Mouse (Mus musculus): ENCODE data around the gene Cyp4f15. TPM values are rescaled to one million over a fixed set of nuclear protein-coding genes. Genes with fewer than 3 reads are reported as not detected.

Gene Cyp4f15
- total and polyA plus RNA-seq, 3 experiments, result not detected

- no peak overlapping the region for H3K27ac ChIP-seq (ENCODE audit: insufficient read depth, low read depth)
- no peak overlapping the region for H3K9ac ChIP-seq (ENCODE audit: insufficient read depth, low read depth)
- no peaks in the 10 kb centered on the region for H3K79me2 ChIP-seq (replicated peaks; ENCODE audit: control insufficient read depth, extremely low read depth, insufficient read depth, poor library complexity, severe bottlenecking)
- no peaks in the 10 kb centered on the region for H3K4me1 ChIP-seq (ENCODE audit: control insufficient read depth in 1 of 2, insufficient read depth in 2 of 2)
- peaks cover 16% of the 10 kb centered on the region for H3K27me3 ChIP-seq (replicated peaks)
- no peak for TF ChIP-seq EP300 (IDR thresholded peaks at IDR 0.05; ENCODE audit: low read length)
- no peak for TF ChIP-seq TCF12 (IDR thresholded peaks at IDR 0.05; ENCODE audit: low read depth, low read length)
- TF ChIP-seq USF2 (conservative IDR thresholded peaks at IDR 0.05; ENCODE audit: low read depth, low read length), result no peak
- no peak for TF ChIP-seq CHD1 (IDR thresholded peaks at IDR 0.05; ENCODE audit: low read depth, low read length)
- no peak for TF ChIP-seq SIN3A (IDR thresholded peaks at IDR 0.05; ENCODE audit: low read length)
- no peak for TF ChIP-seq MYC (IDR thresholded peaks at IDR 0.05; ENCODE audit: low read depth, low read length)
- no peak for TF ChIP-seq CHD2 (IDR thresholded peaks at IDR 0.05; ENCODE audit: low read length)
- no peak for TF ChIP-seq HCFC1 (IDR thresholded peaks at IDR 0.05; ENCODE audit: low read depth, low read length)
- no peak for TF ChIP-seq ETS1 (conservative IDR thresholded peaks at IDR 0.05; ENCODE audit: low read depth, low read length)
- TF ChIP-seq ZNF384 (IDR thresholded peaks at IDR 0.05; ENCODE audit: low read depth, low read length), result no peak
- TF ChIP-seq CTCF (conservative IDR thresholded peaks at IDR 0.05 in 1 of 2, IDR thresholded peaks at IDR 0.05 in 1 of 2; ENCODE audit: low read depth in 2 of 2, low read length in 2 of 2), result no peak
- no peak for TF ChIP-seq ELF1 (IDR thresholded peaks at IDR 0.05; ENCODE audit: low read depth, low read length)
- TF ChIP-seq E2F4 (IDR thresholded peaks at IDR 0.05; ENCODE audit: insufficient replicate concordance, low read depth, low read length), result no peak
- TF ChIP-seq RCOR1 (conservative IDR thresholded peaks at IDR 0.05; ENCODE audit: low read depth, low read length), result no peak
- TF ChIP-seq MXI1 (IDR thresholded peaks at IDR 0.05; ENCODE audit: low read depth, low read length), result no peak
- no peak for TF ChIP-seq MAX (IDR thresholded peaks at IDR 0.05; ENCODE audit: low read length)
- no peak for TF ChIP-seq PAX5 (IDR thresholded peaks at IDR 0.05; ENCODE audit: low read length)
- no peak for TF ChIP-seq MAFK (IDR thresholded peaks at IDR 0.05; ENCODE audit: insufficient replicate concordance, low read length)
- no peak for TF ChIP-seq SMC3 (IDR thresholded peaks at IDR 0.05; ENCODE audit: low read depth, low read length)
- no peak for TF ChIP-seq TBP (conservative IDR thresholded peaks at IDR 0.05; ENCODE audit: low read depth, low read length)
- DNase-seq (ENCODE audit: extremely low read depth), result no peak
- in situ Hi-C loops (cut with MboI; ENCODE audit: low pct_ligation_motif_present, low pct_unique_long_range_greater_than_20kb, low sequenced_read_pairs) (no loop called here), dilution Hi-C loops (cut with MboI; ENCODE audit: extremely low pct_ligation_motif_present, extremely low pct_unique_long_range_greater_than_20kb, low sequenced_read_pairs) (no loop called here)
- no peaks in the 10 kb centered on the region for H3K36me3 ChIP-seq (replicated peaks in 1 of 2; ENCODE audit: control insufficient read depth in 1 of 2, insufficient read depth in 1 of 2, low read length in 1 of 2)
- no peak overlapping the region for H3K4me3 ChIP-seq (replicated peaks in 1 of 3; ENCODE audit: low read depth in 2 of 3, low read length in 2 of 3, poor library complexity in 1 of 3)
- H3K9me3 ChIP-seq (replicated peaks; ENCODE audit: low read length), result no peaks in the 10 kb centered on the region
- H3K4me2 ChIP-seq (ENCODE audit: insufficient read depth, low read depth, poor library complexity, severe bottlenecking), result no peak overlapping the region
Measured at GRCm38 (mm10) chr17:32686722-32687121, 1.3 kb downstream of the Cyp4f15 start.

GRCm38 (mm10) chr17:32690959-32691358 lies 5.5 kb downstream of the Cyp4f15 start:
- Histone ChIP-seq H3K36me3 (replicated peaks in 1 of 2; ENCODE audit: control insufficient read depth in 1 of 2, insufficient read depth in 1 of 2, low read length in 1 of 2) (no peaks in the 10 kb centered on the region), H3K9me3 (replicated peaks; ENCODE audit: low read length) (no peaks in the 10 kb centered on the region), H3K79me2 (replicated peaks; ENCODE audit: control insufficient read depth, extremely low read depth, insufficient read depth, poor library complexity, severe bottlenecking) (no peaks in the 10 kb centered on the region), H3K27me3 (replicated peaks) (peaks cover 11% of the 10 kb centered on the region), H3K4me3 (replicated peaks in 1 of 3; ENCODE audit: low read depth in 2 of 3, low read length in 2 of 3, poor library complexity in 1 of 3) (no peak overlapping the region), H3K4me1 (ENCODE audit: control insufficient read depth in 1 of 2, insufficient read depth in 2 of 2) (peaks cover 0 to 2% of the 10 kb centered on the region in 2 experiments; a peak in 2 of 4 replicates), H3K27ac (ENCODE audit: insufficient read depth, low read depth) (no peak overlapping the region), H3K4me2 (ENCODE audit: insufficient read depth, low read depth, poor library complexity, severe bottlenecking) (no peak overlapping the region), H3K9ac (ENCODE audit: insufficient read depth, low read depth) (no peak overlapping the region)
- in situ Hi-C loops (cut with MboI; ENCODE audit: low pct_ligation_motif_present, low pct_unique_long_range_greater_than_20kb, low sequenced_read_pairs), result no loop called here
- DNase-seq (ENCODE audit: extremely low read depth), result no peak
- dilution Hi-C loops (cut with MboI; ENCODE audit: extremely low pct_ligation_motif_present, extremely low pct_unique_long_range_greater_than_20kb, low sequenced_read_pairs), result no loop called here
- TF ChIP-seq ZNF384 (IDR thresholded peaks at IDR 0.05; ENCODE audit: low read depth, low read length), result no peak
- no peak for TF ChIP-seq MYC (IDR thresholded peaks at IDR 0.05; ENCODE audit: low read depth, low read length)
- TF ChIP-seq SMC3 (IDR thresholded peaks at IDR 0.05; ENCODE audit: low read depth, low read length), result no peak
- no peak for TF ChIP-seq MAFK (IDR thresholded peaks at IDR 0.05; ENCODE audit: insufficient replicate concordance, low read length)
- no peak for TF ChIP-seq IRF4 (IDR thresholded peaks at IDR 0.05; ENCODE audit: low read depth, low read length)
- no peak for TF ChIP-seq NRF1 (IDR thresholded peaks at IDR 0.05; ENCODE audit: low read depth, low read length)
- no peak for TF ChIP-seq CHD2 (IDR thresholded peaks at IDR 0.05; ENCODE audit: low read length)
- TF ChIP-seq E2F4 (IDR thresholded peaks at IDR 0.05; ENCODE audit: insufficient replicate concordance, low read depth, low read length), result no peak
- TF ChIP-seq UBTF (IDR thresholded peaks at IDR 0.05; ENCODE audit: low read depth, low read length), result no peak

All from CH12.LX (cell line).